Mouse (Mus musculus) kidney, adult 2 months (tissue): ENCODE results near the gene Pdzrn4. TPM values are rescaled to one million over a fixed set of nuclear protein-coding genes. Genes with fewer than 3 reads are reported as not detected.

ENCODE experiments used
- DNase-seq: peaks from one replicate; pipeline ENCODE4 v3.0.0; 2021
- H3K27ac ChIP-seq: fragments of 200-500 bp; 2 replicates; pipeline ENCODE4 v1.5.1; 2012; ENCODE audit warnings: low read depth, low read length, control low read depth, inconsistent platforms; ENCODE audit not compliant: insufficient read depth
- H3K27me3 ChIP-seq: fragments of 200-500 bp; replicated peaks from 2 replicates; pipeline ENCODE4 v1.6.1; 2012; ENCODE audit warnings: mild to moderate bottlenecking, moderate library complexity, low read length, inconsistent platforms; ENCODE audit not compliant: control insufficient read depth, insufficient read depth
- H3K36me3 ChIP-seq: fragments of 200-500 bp; 2 replicates; pipeline ENCODE4 v1.6.1; 2012; ENCODE audit warnings: mild to moderate bottlenecking, moderate library complexity, low read length, inconsistent platforms; ENCODE audit not compliant: control insufficient read depth, insufficient read depth
- H3K4me1 ChIP-seq: fragments of 200-500 bp; 2 replicates; pipeline ENCODE4 v1.6.1; 2011; ENCODE audit warnings: low read length; ENCODE audit not compliant: control insufficient read depth, insufficient read depth
- H3K4me3 ChIP-seq: fragments of 200-500 bp; 2 replicates; pipeline ENCODE4 v1.5.1; 2011; ENCODE audit warnings: mild to moderate bottlenecking, low read depth, low read length, control low read depth; ENCODE audit not compliant: insufficient read depth
- CTCF ChIP-seq: fragments of 200-500 bp; conservative IDR thresholded peaks from 2 replicates; pipeline ENCODE4 v1.5.1; 2011; ENCODE audit warnings: low read depth, mild to moderate bottlenecking, control low read depth, low read length, moderate library complexity, mixed read lengths; ENCODE audit not compliant: insufficient read depth, insufficient read length
- POLR2A ChIP-seq: fragments of 200-500 bp; IDR thresholded peaks from one replicate; pipeline ENCODE4 v1.6.1; 2011; ENCODE audit warnings: low read depth, low read length, control low read depth
- WGBS: fragments of 180-500 bp; shearing (Covaris S2); methylation state at CpG from one replicate; pipeline ENCODE4 v1.1.7; 2018; 5-methylcytosine and 5-hydroxymethylcytosine counted together
- polyA plus RNA-seq: library from polyadenylated mRNA; depleted of rRNA; stranded (reverse); fragments of >200 nt; gene quantifications from 2 replicates; pipeline ENCODE4 v1.2.3, GENCODE M21; 2012

Gene Pdzrn4
- polyA plus RNA-seq, 1 experiment = 0.39 TPM

DNA sequence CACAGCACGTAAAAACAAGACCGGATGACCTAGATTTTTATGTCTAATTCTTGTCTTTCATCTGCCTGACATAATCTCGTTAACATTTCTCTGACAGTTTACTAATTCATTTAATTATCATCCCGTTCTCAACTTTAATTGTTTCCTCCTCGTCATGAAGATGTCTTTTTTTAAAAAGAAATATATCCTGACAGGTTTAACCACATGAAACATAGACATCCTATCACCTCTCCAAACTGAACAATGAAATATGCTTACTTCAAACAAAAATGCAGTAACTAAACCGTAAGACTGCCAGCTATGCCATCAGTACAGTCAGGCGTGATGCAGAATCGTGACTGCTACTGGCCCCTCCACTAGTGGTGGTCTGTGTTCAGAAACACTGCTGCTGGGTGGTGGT lies 362.3 kb downstream of the Pdzrn4 start:
- DNase-seq = no peak
- H3K27ac ChIP-seq = no peak overlapping the region
- TF ChIP-seq POLR2A (no peak), CTCF (no peak)
- WGBS = 54% methylated on average over 8 of the region's 8 CpGs
- no peaks in the 10 kb centered on the region for H3K36me3 ChIP-seq
- no peaks in the 10 kb centered on the region for H3K4me1 ChIP-seq
- no peak overlapping the region for H3K4me3 ChIP-seq
- H3K27me3 ChIP-seq = no peaks in the 10 kb centered on the region

- 90% methylated on average over 5 of the region's 5 CpGs for WGBS
- TF ChIP-seq POLR2A = no peak
- no peak for TF ChIP-seq CTCF
Observed at GRCm38 (mm10) chr15:92763303-92763702, 366.6 kb downstream of the Pdzrn4 start.

DNA sequence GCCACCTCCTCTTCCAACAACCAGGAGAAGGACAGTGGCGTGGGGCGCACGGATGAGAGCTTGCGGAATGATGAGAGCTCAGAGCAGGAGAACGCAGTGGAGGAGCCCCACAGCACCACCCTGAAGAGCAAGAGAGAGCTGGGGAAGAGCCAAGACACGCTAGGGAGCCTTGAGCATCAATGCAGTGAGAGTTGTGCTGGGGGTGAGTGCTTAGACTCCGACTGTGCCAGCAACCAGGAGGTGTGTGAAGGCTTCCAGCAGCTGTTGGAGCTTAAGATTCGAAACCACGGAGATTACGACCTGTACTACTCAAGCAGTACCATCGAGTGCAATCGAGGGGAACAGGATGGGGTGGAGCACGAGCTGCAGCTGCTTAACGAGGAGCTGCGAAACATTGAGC lies 372.9 kb downstream of the Pdzrn4 start:
- Histone ChIP-seq H3K4me3 (no peak overlapping the region), H3K4me1 (no peaks in the 10 kb centered on the region), H3K36me3 (no peaks in the 10 kb centered on the region), H3K27me3 (no peaks in the 10 kb centered on the region), H3K27ac (no peak overlapping the region)
- DNase-seq = no peak
- TF ChIP-seq POLR2A = no peak
- no peak for TF ChIP-seq CTCF
- 65% methylated on average over 15 of the region's 15 CpGs for WGBS

More at GRCm38 (mm10) chr15:92763303-92763702, 366.6 kb downstream of the Pdzrn4 start:
- DNase-seq = no peak
- no peaks in the 10 kb centered on the region for H3K4me1 ChIP-seq
- no peak overlapping the region for H3K4me3 ChIP-seq
- no peaks in the 10 kb centered on the region for H3K27me3 ChIP-seq
- no peak overlapping the region for H3K27ac ChIP-seq
- no peaks in the 10 kb centered on the region for H3K36me3 ChIP-seq

DNA sequence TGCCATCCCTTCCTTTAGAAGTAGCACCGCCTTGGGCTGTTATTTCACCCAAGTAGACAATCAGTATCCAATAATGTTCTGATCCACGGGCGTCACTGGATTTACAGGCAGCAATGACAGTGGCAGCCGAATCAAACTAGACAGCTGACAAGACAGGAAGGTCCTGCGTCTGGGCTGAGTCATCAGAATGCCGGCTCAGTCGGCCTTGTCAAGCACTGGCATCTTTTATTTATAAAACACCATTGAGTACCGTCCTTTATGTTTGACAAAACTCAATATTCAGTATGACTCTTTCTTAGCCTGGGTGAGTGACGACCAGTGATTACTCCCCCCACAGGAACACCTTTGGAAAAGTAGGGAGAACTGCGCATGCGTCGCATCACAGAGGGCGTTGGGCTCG lies 391.4 kb downstream of the Pdzrn4 start:
- Histone ChIP-seq H3K4me1 (no peaks in the 10 kb centered on the region), H3K27ac (no peak overlapping the region), H3K27me3 (no peaks in the 10 kb centered on the region), H3K36me3 (no peaks in the 10 kb centered on the region), H3K4me3 (no peak overlapping the region)
- WGBS = 76% methylated on average over 14 of the region's 14 CpGs
- TF ChIP-seq POLR2A (no peak), CTCF (no peak)
- no peak for DNase-seq

DNA sequence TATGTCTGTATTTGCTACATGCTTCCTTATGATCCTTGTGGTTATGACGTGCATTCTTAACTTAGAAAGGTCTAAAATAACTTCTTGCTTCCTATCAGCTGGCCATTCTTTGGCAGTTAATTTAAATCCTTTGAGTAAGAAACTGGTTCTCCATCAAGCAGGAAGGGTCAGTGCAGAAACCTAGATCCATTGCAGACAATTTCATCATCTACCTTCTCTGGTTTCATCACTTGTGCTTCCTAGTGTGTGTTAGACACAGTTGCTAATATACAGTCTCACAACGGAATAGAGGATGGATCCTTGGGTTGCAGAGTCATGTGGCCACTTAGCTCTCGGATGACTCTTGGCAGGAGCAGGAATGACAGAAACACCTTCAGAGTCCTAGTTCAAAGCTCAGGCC lies 397.6 kb downstream of the Pdzrn4 start:
- 87% methylated on average over 3 of the region's 3 CpGs for WGBS
- Histone ChIP-seq H3K4me1 (no peaks in the 10 kb centered on the region), H3K27me3 (no peaks in the 10 kb centered on the region), H3K27ac (no peak overlapping the region), H3K36me3 (no peaks in the 10 kb centered on the region), H3K4me3 (no peak overlapping the region)
- TF ChIP-seq POLR2A (no peak), CTCF (no peak)
- DNase-seq = no peak

GRCm38 (mm10) chr15:92805934-92806333 lies 409.3 kb downstream of the Pdzrn4 start:
- 41% methylated on average over 3 of the region's 3 CpGs for WGBS

GRCm38 (mm10) chr15:92806352-92806751 lies 409.7 kb downstream of the Pdzrn4 start:
- no peaks in the 10 kb centered on the region for H3K36me3 ChIP-seq
- no peak for TF ChIP-seq POLR2A
- 0 out of 2 replicates have a peak, but pooled peaks cover 4% of the 10 kb centered on the region for H3K4me1 ChIP-seq
- H3K27me3 ChIP-seq = no peaks in the 10 kb centered on the region
- no peak overlapping the region for H3K4me3 ChIP-seq
- 93% methylated on average over 1 of the region's 1 CpGs for WGBS
- no peak for DNase-seq
- no peak overlapping the region for H3K27ac ChIP-seq

More at GRCm38 (mm10) chr15:92805934-92806333, 409.3 kb downstream of the Pdzrn4 start:
- TF ChIP-seq POLR2A = no peak
- H3K4me1 ChIP-seq = 0 out of 2 replicates have a peak, but pooled peaks cover 4% of the 10 kb centered on the region
- no peaks in the 10 kb centered on the region for H3K36me3 ChIP-seq
- H3K27ac ChIP-seq = no peak overlapping the region
- no peak for DNase-seq
- H3K4me3 ChIP-seq = no peak overlapping the region
- no peaks in the 10 kb centered on the region for H3K27me3 ChIP-seq
